Mouse (Mus musculus): ENCODE results near the gene P3h2.

Gene P3h2

DNA sequence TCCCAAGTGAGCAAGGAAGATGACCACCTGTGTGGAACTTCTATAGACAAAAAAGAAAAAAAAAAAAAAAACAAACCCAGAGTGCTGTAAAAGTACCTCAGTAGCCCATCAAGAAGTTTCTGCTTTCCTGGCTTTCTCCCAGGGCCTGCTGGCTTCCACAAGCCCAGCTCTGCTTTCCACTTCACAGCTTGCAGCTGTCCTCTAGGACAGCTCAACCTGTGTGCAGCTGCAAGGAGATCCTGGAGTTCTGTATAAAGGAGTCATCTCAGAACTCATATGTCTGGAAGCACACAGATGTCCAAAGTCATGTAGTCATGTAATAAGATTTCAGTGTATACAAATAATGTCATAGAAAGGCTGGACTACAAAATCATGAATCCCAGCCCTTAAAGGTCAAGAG, 30.5 kb downstream of the P3h2 start:
- no peak for DNase-seq (ENCODE audit: extremely low read depth, insufficient read length, low spot score)

GRCm38 (mm10) chr16:26070376-26070775, 35.2 kb downstream of the P3h2 start:
- DNase-seq (ENCODE audit: extremely low read depth, insufficient read length, low spot score), result no peak

DNA sequence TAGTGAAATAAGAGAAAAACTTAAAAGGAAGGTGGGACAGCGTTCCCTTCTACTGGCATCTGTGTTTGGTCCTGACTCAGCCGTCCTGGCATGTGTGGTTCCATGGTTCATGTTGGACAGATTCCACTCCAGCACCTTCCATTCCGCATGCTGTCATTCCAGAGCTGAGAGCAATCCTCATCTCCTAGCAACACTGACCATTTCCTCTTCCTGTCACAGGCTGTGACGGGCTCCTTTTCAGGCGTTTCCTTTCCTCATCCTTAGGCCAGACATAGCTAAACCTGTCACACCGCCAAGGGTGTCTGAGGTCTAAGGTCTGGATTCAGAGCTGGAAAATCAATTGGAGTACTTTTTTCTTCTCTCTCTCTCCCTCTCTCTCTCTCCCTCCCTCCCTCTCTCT, 40.5 kb downstream of the P3h2 start:
- peak; percentile 83 for DNase-seq (ENCODE audit: extremely low read depth, insufficient read length, low spot score)

DNA sequence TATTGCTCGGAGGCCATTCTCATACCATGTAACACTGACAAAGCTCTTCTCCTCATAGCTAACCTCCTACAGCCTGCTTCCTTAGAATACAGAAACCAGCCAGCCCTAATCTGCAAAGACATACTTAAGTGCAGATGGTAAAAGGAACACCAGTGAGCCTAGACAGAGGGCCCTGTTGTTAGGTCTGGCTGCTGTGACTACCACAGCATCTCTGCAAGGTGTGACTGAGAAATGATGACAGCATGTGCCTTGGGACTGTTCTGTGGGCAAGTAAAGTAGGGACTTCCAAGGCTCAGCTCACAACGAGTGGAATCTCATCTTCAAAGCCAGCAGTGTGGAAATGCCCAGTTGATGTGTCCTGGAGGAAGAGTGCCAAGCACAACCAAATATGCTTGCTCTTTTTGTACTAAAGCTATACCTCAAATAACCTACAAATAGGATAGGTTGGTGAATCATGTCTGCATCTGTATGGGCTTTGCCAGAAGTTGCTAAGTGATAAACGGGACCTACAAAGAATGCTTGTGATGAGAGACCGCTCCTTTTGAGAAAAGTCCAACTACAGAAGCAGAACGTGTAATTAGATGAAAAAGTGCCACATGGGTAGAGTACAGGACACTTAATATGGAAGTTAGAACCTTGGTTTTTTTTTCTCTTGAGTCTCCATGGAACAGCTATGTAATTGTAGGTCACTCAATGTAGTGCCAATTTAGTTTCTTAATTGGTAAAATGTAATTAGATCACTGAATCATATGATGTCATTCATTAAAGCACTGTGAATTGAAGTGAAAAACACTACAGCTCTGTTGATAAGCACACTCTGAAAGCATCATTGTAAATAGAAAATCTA, 45.1 kb downstream of the P3h2 start:
- DNase-seq (ENCODE audit: extremely low read depth, insufficient read length, low spot score), result no peak

DNA sequence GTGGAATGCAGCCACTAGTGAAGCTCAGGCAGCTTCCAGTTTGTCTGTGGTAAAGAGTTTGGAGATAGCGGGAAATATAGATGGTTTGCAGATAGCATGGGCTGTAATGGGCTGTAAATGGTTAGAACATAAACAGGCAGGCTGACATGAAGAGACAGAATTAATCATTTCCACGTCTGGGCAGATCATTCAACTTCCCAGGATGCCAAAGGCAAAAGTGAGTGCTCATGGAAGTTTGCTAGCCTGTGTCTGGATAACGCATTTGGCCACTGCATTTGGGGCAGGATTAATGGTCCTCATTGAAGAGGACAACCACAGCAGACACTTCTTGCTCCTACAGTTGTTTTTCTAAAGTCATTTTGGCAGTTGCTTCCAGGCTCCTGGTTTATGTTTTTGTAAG, 52.0 kb downstream of the P3h2 start:
- no peak for DNase-seq (ENCODE audit: extremely low read depth, insufficient read length, low spot score)

DNA sequence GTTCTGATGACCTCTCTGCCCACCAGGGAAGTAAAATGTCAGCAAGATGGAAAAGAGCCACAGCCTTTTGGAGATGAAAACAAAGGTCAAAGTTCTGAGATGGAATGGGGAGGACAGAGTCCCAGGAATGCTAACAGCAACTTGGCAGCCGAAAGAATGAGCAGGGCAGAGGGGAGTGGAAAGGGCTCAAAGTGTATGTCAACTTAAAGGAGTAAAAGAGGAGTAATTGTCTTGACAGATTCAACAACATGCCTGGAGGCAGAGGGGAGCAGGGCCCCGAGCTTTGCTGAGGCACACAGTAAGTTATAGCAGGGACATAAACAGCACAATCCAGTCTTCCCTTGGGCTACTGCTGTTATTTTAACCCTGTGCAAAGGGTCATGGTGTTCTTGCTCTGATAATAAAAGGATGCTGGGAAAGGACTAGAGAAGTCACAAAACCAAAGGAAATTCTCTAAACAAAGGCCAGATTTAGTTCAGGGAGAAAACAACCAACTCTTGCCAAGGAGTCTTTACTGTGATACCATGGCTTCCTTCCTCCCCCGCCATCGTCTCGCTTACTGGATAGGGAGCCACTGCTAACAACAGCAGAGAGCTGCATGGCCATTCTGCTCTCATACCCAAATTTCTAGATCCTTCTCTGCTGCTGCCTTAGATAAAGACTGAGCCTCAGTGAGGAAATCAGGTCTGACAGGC, 56.0 kb downstream of the P3h2 start:
- no peak for DNase-seq (ENCODE audit: extremely low read depth, insufficient read length, low spot score)

GRCm38 (mm10) chr16:26047870-26048269, 57.7 kb downstream of the P3h2 start:
- no peak for DNase-seq (ENCODE audit: extremely low read depth, insufficient read length, low spot score)

DNA sequence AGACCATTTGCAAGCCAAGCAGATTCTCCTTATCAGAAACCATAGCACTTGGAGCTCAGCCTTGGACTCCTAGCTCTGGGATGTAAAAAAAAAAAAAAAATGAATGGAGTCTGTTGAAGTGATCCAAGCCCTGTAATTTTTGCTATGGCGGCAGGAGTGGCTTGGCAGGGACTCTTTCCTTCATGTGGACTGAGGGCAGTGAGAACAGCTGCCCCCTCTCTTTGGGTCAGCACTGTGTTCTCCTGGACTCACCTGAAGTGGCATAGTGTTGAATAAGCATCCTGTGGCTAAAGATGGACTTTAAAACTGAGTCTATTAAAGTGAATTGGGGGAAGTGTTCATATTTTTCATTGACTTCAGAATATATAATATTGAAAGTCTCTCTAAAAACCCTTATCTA, 58.2 kb downstream of the P3h2 start:
- no peak for DNase-seq (ENCODE audit: extremely low read depth, insufficient read length, low spot score)

DNA sequence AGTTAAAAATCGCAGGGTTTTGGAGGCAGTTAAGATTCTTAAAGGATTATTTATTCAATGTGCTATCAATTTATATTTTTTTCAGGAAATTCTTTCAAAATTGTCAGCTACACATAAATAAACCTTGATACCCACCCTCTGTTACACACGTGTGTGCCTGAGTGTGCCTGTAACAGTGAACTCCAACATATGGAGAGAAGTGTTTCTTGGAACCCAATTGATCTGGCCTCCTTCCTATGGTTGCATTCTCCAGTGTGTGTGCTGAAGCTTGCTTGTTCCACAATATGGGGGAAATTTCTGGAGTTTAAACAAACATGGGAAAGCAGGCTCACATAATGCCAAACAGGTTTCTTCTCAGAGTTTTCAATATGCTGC, 63.7 kb downstream of the P3h2 start:
- no peak for DNase-seq (ENCODE audit: extremely low read depth, insufficient read length, low spot score)

DNA sequence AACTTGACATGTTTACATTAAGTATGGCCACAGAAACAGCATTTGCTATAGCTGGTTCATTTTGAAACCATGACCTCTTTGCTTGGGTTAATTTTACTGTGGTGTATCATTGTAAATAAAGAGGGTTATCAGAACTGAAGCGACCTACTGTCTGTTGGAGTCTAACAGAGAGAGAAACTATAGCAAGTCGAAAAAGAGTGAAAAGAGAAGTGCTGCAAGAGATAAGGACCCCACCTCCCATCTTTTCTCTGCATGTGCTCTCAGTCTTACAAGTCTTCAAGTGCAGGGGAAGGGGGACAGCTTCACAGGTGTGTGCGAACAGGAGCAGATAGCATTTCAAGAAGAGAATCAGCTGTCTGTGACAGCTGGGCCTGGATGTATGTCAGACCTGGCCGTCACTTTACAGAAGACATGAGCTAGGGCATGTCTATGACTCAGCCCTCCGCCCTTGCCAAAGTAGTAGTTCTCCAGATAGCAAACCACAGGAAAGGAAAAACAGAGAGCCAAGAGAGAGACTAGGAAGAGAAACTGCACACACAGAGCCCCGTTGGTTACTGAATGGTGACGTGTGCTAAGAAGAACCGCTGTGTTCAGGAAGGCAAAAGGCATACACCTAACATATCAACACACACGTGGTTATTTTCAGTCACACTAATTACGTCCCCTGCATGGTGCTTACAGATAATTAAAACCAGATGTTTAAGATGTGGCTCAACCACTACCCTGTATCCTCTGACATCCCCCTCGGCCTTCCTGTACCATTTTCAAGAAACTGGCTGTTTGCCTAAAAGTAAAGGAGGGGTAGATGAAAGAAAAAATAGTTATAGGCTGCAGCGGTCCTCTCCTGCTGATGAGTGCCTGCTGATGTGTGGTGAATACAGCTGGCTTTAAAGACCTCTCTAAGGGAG, 64.3 kb downstream of the P3h2 start:
- DNase-seq (ENCODE audit: extremely low read depth, insufficient read length, low spot score), result peak; percentile 69

DNA sequence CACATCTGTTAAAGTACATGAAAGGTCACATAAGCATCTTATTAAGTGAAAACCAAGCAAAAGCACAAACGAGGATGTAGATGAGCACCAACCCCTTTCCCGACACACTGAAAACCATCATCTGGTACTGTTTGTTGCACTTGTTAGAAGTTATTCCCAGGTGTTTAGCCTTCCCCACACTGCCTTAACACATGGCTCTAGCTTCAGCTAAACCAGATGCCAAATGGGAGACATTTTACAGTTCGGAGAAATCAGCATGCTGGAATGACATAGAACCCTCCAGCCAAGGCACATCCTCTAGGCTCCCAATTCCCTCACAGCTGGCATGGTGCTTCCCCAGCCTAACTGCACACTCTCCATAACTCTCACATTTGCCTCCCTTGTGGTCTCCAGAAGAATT, 66.3 kb downstream of the P3h2 start:
- DNase-seq (ENCODE audit: extremely low read depth, insufficient read length, low spot score), result no peak

GRCm38 (mm10) chr16:26035525-26035924, 70.1 kb downstream of the P3h2 start:
- no peak for DNase-seq (ENCODE audit: extremely low read depth, insufficient read length, low spot score)

DNA sequence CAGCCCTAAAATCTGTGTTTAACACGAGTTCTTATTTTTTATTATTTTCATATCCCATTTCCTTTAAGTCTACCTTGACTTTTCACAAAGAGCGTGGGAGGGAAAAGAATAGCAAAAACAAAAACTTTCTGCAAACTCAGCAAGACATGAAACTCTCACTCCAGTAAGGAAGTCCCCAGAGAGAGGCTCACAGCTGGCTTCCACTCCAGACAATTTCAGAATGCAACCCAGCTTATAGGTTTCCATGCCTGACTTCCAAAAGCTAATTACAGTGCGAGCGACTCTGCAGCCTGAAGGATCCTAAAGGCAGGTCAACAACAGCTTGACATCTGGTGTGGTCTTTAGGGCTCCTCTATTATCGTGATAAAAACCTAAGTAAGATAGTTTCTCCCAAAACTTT, 70.5 kb downstream of the P3h2 start:
- DNase-seq (ENCODE audit: extremely low read depth, insufficient read length, low spot score), result no peak

- DNase-seq (ENCODE audit: extremely low read depth, insufficient read length, low spot score), result no peak
Observed at GRCm38 (mm10) chr16:26029424-26030012, 76.1 kb downstream of the P3h2 start.

DNA sequence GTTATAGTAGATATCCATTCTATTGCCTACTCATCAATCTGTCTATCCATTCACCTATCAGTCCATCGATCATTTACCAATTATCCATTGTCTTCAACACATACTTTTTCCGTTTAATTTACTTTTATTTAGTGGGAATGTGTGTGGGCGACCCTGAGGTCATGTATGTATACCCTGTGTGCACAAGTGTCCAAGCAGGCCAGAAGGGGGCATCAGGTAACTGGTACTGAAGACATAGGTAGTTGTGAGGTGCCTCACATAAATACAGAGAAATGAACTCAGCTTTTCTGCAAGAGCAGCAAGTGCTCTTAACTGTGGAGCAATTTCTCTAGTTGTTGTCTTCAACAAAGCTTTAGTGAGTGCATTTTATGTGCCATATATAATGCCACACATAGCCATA, 79.2 kb downstream of the P3h2 start:
- no peak for DNase-seq (ENCODE audit: extremely low read depth, insufficient read length, low spot score)

GRCm38 (mm10) chr16:26024543-26024942, 81.0 kb downstream of the P3h2 start:
- DNase-seq (ENCODE audit: extremely low read depth, insufficient read length, low spot score), result no peak

- no peak for DNase-seq (ENCODE audit: extremely low read depth, insufficient read length, low spot score)
Observed at GRCm38 (mm10) chr16:26023352-26023751, 82.2 kb downstream of the P3h2 start.

DNA sequence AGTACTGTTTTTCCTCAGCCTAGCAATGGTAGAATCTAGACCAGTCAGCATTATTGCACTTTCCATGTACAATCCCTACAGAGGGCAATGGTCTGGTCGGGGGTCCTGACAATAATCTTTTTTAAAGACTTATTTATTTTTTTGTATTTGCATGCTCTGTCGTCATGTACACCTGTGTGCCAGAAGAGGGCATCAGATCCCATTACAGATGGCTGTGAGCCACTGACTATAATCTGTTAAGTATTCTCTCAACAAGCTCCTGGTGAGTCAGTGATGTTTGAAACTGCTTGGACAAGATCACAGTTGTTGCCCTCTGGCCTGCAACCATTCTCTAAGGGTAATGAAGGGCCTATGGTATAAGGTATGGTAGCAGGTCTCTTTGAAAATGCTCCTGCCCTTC, 83.8 kb downstream of the P3h2 start:
- no peak for DNase-seq (ENCODE audit: extremely low read depth, insufficient read length, low spot score)

DNA sequence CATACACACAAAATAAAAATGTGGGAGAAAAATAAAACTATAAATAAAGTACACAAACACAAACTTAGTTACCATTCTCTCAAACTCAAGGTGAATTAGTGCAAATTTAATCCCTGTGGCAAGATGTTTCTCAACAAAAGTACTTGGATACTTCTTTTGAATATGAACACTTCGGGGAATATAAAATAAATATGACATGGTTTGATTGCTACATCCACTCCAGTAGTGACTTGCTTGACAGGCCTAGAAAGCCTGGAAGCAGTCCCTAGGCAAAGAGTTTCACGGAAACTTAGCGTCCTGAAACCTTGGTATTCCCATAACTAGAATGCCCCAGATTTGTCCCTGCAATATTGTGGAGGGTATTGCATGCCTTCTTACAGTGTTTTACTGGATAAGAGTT, 99.8 kb downstream of the P3h2 start:
- no peak for DNase-seq (ENCODE audit: extremely low read depth, insufficient read length, low spot score)

- DNase-seq (ENCODE audit: extremely low read depth, insufficient read length, low spot score), result peak; percentile 79
Observed at GRCm38 (mm10) chr16:26003261-26003660, 102.3 kb downstream of the P3h2 start.

DNA sequence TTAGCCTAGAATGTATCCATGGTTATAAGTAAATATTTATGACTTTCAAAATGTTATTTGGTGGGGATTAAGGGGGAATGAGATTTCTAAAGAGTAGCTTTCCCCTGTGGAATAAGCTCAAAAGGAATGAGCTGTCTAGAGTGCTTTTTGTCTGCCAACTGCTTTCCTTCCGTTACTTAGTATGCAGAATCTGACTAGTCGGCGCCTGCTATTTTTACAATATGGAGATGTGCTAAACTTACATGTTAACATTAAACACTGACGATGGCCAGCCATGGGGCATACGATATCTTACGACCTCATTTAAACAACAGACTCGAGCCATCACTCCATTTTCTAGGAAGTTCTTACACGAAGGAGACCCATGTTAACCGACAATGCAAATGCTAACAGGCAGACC, 102.7 kb downstream of the P3h2 start:
- DNase-seq (ENCODE audit: extremely low read depth, insufficient read length, low spot score), result no peak
